Mouse (Mus musculus) CD8-positive naive resting alpha-beta T cell, adult 2 months (primary cell): ENCODE measurements at regions not wholly inside any gene's neighbourhood (a gene's known extent, or its start where the extent isn't known, plus 50 kb on each side); places are given as distances from the start of the nearest gene placed in this dataset.

ENCODE experiments used
- DNase-seq, 2 experiments: peaks; one replicate each; pipeline ENCODE4 v3.0.0; 2022; ENCODE audit warnings: low read depth in 2 of 2, low spot score in 2 of 2

DNA sequence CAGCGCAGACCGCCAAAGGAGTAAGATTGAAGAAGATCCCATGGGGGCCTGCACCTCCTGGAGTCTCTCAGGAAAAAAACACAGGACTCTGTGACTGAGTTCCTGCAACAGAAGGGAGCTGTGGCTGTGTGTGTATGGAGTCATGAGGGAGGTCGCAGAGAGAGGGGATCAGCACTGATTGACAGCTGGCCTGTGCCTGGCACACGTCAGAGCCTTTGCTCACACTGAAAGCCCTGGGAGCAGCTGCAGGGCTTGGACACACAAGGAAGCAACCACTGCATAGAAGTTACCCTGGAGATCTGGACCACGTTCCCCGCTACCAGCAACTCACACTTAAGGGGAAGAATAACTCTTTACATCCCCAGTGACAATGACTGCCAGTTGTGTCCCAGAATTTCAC is 92.3 kb upstream of the Lgalsl start:
- DNase-seq, result no peak

DNA sequence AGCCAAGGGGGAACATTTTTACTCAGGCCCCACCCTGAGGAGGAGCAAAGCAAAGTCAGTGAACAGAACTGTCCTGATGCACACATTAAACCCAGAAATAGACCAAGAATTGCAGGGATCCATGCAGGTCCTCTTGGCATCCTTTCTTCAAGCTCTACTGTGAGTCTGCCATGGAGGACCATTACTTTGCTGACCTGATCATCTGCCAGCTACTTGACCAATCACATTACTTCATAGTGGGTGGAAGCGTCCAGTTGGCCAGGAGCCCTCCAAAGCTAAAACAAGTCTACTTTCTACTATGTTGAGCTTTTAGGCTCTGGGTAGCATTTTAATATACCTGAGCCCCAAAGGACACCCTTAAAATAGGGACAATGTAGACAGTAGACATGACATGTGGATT is 98.6 kb upstream of the Lgalsl start:
- no peak for DNase-seq

DNA sequence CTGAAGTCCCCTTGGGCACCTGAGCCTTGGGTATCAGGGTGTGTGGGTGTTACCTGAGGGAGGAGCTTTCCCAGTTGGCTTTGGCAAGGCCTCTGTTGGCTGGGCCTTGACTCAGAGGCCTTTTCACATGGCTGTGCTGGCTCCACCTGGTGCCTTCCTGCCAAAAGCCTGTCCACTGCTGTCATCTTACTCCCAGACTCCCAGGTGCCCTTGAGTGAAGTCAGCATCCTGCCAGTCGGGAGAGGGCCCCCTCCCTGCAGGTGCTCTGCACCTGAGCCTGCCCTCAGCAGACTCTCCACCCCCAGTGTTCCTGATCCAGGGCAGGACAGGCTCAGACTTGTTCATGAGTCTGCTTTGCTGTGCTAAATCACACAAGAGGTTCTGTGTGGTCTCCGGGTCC is 99.2 kb upstream of the Lgalsl start:
- DNase-seq, result no peak

DNA sequence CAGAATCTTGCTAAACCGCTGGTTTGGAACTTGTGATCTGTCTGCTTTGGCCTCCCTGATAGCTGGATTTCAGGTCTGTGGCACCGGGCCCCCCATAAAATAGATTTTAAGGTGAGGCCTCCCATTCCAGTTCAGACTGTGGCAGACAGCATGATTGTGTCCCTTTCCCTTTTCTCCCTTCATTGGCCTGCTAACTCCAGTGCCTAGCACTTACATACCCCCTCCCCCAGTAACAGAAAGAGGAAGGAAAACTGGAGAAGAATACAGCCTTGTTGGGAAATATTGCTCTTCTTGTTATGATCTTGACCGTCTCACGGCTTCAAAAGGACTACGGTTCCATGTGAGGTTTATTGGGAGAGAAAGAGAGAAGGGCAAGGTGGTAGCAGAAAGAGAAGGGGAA is 99.7 kb upstream of the Lgalsl start:
- DNase-seq, result no peak

DNA sequence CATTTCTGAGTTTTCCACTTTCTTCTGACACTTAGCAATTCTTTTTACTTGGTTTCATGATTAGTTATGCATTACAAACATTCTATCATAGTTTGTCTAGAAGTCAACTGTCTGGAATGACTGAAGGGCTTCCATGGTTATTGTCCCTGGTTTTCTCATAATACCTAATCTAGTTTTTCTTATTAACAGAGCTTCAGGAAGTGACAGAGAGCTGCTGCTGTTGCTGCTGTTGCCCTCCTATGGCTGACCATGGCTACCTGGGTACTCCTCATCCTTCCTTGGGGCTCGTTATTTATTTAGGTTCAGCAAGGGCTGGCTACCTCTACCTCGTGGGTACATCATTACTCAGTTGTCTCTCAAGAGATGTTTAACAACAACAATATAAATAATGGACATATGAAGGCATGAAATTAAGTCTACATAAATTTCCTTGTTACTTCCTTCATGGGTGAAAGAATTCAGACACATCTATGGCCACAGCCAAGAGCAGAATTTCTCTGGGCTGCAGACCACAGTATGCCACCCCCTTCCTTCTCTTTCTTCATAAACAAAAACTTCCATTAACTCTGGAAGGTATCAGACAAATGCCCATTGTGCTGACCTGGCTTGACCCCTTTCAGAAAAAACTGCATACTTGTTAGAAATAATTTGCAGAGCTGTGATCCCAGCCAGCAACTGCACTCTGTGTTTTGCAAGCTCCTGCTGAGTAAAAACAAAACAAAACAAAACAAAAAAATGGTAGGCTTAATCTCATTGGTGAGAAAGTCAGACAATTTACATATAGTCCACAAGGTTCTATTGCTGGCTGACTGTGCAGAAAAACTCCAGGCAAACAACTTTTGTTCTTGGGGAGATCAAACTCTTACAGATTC is 103.6 kb upstream of the Lgalsl start:
- DNase-seq, result no peak

DNA sequence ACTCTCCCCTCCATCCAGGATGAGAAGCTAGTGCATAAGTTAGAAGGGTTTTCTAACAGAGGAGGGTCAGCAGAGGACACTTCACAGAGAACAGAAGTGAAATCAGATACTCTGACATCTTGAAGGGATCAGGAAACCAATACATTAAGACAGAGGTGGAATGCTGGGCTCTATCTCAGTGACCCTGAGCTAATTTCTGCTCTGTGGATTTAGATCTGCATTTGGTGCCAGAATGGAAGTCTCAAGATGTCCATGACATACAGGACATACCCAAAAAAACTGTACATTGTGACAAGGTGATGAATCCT is 104.2 kb upstream of the Lgalsl start:
- DNase-seq, result no peak

DNA sequence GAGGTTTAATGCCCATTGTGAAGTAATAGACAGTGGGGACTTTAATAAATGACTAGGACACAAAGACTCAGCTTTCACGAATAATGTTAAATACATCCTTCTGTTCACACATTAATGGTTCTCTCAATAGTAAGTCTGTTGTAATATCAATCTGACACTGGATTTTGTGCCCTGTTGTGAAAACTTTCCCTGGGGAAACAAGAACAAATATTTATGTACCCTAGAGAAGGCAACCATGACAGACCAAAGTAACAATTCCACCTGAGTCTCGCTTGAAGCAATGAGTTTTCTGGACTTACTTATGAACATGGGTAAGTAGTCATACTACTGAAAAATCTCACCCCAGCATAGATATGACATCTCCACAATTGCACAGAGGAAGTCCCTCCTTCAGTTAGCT is 105.1 kb upstream of the Lgalsl start:
- DNase-seq, result no peak

DNA sequence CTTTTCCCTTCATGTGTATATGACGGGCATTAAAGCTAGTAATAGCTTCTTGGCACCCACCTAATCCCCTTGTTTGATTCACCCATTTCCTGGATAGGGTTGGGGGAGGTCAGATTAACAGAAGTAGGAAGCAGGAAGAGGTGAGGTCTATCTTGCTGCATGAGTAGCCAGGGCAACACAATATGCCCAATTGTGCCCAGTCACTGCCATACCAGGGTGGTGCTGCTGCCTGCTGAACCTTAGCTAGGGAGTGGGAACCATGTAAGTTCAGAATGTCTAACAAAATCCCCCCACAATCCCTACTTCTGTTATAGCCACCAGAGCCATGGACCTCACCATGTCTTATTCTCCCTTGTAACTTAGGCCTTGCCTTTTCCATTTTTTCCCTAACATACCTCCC is 106.1 kb upstream of the Lgalsl start:
- DNase-seq, result no peak

DNA sequence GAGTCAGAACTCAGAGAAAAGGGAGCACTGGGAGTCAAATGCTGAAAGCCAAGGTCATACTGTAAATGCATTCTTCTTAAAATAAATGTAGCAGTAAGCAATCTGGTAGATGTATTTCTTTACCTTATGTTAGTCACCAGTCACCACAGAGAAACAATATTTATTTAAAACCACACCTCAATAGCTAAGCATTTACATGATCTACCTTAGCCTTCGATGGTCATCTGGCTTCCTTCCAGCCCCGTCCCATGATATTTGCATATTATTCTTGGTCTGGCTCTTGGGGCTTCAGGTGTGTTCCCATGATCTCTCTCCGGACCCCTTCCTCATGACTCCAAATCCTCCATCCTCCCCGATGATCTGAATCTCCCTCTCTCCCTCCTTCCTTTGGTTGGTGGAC is 107.1 kb upstream of the Lgalsl start:
- DNase-seq, result no peak

DNA sequence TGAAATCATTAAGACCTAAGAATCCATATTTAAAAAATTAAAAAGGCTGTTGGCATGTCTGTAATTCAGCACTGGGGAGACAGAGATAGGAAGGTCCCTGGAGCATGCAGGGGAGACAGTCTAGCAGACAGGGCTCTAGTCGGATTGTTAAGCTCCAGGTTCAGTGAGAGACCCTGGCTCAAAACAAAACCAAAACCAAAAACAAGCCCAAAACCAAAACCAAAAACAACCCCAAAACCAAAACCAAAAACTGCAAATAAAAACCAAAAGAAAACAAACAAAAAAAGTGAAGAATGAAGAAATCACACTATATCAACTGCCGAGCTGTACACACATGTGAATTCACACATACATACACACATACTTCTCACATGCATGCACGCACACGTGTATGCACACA is 108.8 kb upstream of the Lgalsl start:
- DNase-seq, result no peak

DNA sequence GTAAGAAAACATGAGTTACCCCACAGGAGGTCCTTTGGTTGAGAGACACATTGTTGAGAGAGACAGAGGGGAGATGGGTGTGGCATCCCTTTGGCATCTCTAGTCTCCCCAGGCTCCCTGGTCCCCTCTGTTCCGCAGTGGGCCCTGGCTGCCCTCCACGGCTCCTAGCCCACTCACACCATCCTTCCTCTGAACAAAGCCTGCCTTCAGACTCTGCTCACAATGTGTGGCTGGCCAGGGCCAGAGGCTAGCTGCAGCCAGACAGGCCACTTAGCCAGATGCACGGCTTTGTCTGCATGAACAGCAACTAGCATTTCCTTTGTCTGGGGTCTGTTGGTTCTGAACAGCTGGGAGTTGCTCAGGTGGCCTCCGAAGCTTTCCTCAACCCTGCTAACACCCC is 110.7 kb upstream of the Lgalsl start:
- no peak for DNase-seq

DNA sequence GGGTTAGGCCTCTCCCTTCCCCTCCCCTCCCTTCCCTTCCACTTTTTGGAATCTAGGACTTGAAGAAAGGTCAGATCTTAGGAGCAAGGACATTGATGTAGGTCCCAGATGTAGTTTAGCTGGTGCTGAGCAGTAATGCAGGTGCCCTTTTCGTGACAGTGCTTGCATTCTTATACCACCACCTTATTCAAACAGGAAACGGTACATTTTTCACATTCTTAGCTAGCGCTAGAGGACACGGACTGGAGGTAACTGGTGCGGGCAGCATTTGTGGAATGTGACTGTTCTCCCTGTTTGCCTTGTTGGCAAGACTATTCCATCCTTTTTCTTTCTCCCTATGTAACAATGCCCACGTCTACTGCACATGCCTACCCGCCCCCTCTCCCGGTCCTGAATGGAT is 124.7 kb upstream of the Lgalsl start:
- no peak for DNase-seq

DNA sequence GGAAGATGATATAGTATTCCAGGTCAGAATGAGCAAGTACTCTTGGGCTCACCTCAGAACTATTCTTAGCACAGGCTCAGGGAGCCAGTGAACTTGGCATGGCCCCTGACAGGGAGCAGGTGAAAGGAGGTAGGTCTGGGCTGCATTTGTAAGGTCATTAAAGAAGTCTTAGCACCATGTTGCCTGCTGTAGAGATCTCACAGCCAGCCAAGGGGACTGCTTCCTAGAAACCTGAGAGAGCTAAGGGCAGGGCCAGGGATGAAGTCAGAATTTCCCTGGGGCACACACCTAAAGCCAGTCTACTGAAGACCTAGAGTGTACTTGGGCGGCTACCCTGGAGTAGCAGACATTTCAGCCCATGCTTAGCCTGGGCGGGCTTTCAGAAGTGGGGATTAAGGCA is 126.9 kb upstream of the Lgalsl start:
- no peak for DNase-seq

DNA sequence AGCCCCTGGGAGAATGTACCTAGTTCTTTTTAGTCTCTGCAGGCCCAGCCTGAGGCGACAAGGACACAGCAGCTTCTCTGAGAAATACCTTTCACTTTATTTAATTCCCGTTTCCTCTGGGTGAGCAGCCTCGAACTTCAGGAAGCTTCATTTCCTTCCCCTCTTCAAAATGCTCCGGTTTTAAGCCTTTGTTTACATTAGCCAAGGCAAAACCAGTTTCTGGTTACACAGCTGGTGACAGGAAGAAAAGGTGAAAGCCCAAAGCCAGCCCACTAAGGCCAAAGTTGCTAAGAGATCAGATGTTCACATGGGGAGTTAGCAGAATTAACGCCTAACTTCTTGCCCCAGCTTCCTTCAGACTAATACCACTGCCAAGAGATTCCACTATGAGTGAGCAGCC is 127.4 kb upstream of the Lgalsl start:
- DNase-seq, result no peak

DNA sequence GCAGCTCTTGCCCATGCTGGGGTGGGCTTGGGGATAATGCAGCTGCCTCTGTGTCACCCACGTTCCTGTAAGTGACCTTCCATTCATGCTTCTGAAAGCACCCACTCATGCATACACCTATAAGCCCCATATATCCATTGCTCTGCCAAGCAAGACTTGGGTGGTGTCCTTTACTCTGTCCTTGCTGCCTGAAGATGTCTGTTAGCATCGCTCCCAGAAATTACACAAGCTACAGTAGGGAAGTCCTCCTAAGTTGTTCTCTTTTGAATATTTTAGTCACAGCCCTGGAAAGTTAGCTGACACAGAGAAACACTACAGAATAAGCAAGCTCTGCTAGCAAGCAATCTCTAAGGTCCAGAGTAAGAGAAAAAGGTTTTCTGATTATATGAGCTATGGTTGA is 129.2 kb upstream of the Lgalsl start:
- DNase-seq, result no peak

DNA sequence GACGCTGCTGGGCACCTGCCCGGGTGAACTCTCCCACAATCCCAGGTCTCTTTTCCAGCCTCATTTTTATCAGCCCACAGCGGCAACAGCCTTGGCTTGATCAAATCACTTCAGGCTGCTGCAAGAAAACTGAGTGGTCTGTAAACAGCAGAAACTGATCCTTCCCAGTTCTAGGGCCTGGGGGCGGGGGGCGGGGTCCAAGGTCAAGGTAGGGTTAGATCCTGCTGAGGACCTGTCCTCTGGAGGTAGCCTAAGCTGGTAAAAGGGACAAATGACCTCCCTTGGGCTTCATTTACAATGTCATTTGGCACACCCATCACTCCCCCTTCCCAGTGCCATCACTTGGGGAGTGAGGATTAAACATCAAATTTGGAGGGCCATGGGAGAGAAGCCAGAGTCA is 129.9 kb upstream of the Lgalsl start:
- DNase-seq, result no peak

DNA sequence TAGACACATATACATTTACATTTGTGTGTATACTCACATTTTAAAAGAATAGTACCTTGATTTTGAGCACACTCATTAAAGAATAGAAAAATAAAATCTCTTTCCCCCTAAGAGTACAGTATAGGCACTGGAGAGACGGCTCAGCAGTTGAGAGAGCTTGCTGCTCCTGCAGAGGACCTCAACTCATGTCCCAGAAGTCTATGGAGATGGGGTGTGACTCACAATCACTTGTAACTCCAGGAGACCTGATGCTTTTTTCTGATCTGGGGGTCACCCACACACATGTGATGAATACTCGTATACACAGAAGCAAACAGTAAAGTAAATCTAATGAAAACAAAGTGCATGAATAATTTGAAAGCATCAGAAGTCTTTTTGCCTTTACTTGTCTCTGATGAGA is 129.5 kb upstream of the Peli1 start:
- no peak for DNase-seq

DNA sequence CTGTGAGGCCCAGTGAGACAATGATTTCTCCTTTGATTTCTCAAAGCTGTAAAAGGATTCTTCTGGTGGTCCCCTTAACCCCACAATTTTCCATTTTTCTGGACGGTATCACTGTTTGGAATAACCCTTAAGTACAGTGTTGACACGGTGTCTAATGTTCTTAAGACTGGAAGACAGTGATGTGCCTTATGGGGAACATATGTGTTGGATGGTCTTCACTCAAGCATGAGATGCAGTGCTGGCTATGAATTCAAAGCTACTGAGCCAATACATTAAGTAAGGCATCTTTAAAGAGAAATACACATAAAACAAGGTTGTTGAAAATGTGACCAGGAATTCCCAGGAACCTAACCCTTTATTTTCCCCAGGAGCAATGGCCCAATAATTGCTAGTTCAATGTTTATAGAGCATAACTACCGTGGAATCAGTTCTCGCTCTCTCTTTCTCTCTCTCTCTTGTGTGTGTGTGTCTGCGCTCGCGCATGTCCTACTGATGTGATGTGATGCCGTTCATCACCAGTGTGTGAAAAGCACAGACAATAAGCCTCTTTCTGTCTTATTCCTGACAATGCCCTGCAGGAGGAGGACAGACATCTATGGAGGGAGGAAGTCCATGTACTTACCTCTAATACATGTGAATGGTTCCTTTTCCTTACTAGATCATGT is 125.4 kb upstream of the Peli1 start:
- no peak for DNase-seq

DNA sequence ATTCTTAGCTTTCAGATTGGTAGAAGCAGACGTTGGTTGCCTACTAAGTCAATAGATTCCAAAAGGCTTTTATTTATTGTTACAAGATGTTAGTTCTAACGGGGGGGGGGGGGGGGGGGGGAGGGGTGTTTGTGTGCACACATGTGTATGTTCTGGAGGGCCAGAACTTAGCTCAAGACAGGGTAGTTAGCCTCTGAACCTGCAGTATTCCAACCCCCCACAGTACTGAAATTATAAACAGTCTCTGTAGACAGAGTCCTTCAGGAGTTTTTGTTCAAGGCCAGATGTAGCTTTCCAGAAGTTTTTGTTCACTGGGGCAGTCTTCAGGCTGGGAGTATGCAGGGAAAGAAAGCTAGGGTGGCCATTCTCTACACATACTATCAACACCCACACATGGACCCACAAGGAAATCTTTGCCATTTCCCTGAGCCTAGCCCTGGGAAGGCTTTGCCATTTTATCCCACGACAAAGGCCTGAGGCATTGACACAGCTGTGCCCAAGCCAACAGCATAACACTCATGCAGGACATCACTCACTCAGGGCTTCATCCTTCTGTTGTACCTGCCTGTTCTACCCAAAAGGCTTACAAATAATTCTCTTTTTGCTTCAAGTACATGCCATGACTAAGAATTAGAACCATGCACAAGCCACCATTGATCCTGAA is 123.6 kb upstream of the Peli1 start:
- DNase-seq, result no peak

DNA sequence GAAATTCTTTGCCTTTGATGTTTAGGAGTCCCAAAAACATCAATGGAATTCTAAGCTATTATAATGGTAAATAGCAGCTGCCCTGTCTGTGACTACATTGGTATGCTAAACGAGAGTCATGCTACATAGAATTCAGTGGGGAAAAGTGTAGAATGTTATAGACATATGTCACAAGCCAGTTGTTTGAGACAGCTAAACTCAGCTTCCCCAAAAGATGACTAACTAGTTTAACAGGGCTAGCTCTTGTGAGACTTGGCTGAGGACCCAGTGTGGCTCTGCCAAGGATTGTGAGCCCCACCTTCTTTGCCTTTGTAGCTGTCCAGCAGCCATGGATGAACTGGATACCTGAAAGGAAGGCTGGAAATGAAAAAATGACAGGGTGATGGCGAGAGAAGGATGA is 122.8 kb upstream of the Peli1 start:
- no peak for DNase-seq

DNA sequence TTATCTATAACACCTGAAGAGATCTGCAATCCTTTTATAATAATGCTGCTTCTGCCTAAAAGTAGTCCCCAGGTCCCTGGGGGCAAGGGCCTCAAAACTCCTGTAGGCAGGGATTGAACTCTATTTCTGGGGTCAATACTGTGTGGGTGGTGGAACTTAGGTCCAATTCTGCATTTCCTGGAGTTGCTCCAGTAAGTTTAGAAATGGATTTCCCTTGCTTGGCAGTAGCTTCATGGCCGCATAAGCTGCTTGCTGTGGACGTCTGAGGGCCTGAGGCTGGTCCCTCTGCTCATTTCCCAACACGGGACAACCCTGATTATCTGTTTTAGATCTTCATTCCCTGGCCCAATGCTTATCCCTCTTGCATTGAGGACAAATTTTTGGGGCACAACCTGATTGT is 118.0 kb upstream of the Peli1 start:
- no peak for DNase-seq

DNA sequence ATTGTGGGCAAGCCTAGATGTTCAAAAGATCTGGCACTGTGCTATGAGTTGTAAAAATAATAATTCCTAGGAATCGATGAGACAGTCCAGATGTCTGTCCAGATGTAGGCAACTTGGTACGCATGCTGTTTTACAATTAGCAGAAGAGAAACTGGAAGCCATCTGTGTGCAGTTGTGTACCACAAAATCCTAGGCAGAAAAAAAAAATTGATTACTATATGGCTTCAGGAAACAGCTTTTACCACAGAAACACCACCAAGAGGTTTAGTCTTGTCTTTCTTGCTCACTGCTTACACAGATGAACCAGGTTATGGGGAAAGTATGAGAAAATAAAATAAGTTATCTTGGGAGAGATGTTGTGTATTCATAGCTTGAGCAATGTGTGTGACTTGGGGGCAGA is 109.5 kb upstream of the Peli1 start:
- DNase-seq, result no peak

DNA sequence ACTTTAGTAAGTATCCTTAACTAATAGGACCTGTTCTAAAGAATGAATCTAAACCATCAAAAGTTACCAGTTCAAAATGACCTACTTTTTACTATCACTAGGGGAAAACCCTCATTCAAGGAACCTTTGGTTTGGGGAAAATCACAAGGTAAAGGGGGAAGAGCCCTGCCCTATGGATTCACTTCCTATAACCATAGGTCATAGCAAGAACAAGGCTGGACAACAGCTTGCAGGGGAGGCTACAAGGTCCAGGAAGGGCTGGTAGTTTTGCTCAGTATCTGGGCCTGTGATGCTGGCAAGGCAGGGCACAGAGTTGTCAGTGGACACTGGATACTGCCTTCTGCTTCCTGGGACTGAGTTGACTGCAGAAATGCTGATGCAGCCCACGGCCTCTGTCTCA is 109.1 kb upstream of the Peli1 start:
- no peak for DNase-seq
